Mouse (Mus musculus): Measurements from ENCODE around the gene Rnf10.

Gene Rnf10

DNA sequence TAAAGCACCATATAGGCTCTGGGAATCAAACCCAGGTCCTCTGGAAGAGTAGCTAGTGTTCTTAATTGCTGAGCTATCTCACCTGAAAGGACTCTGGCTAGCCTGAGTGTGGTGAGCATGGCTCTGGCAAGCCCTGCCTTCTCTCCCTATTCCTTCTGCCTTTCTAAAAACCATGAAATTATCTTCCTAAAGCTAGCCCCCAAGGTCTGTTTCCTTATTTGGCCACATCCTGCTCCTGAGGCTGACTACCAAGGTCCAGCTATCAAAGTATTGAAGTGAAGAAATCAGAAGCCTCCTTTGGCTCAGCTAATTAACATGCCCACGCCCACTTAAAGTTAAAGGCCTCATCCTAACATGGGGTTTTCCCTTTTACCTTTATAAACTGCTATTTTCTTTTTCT is 2.1 kb upstream of the Rnf10 start:
- no peak for DNase-seq

- no peak for DNase-seq
Observed at GRCm38 (mm10) chr5:115274353-115274752, 1.7 kb upstream of the Rnf10 start.

- DNase-seq, result no peak
Observed at GRCm38 (mm10) chr5:115273549-115274135, 944 bp upstream of the Rnf10 start.

GRCm38 (mm10) chr5:115271931-115272811 is 527 bp downstream of the Rnf10 start:
- peak; percentile 55 for DNase-seq

DNA sequence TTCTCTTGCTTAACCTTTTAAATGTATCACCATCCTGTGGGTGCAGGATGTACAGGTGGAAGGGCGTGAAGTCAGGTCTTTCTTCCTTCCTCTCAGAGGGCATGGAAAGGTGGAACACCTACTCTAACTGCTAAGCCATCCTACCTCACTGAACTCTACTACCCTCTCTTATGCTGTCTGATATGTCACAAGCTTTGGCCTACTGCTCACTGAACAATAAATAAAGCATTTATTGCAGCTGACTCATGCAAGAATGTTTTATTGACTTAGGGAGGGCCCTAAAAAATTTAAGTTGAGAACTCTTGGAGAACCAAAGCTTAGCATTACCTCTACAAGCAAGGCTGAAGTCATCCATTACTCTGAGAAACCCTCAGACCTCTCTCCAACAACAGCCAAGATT is 2.7 kb downstream of the Rnf10 start:
- no peak for DNase-seq

DNA sequence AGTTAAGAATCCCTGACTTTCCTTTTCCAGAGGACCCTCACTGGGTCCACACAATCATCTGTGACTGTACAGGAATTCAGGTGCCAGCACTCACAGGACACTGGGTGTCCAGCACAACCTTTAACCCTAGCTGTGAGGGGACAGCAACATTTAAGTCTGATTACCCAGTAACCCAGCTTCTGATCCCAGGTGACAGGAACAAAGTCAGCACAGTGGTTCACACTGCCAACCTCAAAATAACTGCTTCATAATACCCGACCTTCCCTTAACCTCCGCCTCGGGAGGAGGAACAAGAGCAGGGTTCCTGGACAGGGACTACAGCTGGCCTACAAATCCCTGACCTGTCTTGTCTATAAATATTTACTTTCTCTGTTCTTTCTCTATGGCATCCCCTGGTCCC is 4.4 kb downstream of the Rnf10 start:
- no peak for DNase-seq

DNA sequence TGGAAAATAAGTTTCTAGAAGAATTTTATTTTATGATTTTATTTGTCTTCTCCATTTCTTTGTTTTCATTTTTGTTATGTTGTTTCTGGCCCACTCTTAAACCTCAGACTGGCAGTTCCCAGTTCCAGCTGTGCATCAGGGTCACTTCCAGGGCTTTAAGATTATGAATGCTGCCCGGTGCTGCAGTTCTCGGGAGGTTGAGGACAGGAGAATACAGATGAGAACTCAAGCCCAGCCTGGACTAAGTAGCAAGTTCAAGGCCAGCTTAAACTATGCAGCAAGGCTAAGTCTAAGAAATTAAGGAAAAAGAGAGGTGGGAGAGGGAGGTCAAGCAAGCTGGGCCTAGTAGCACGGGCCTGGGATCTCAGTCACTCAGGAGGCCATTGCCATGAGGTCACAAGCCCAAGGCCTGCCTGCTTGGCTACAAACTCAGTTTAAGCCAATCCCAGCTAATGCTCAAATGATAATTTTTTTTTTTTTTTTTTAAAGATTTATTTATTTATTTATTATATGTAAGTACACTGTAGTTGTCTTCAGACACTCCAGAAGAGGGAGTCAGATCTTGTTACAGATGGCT is 5.1 kb downstream of the Rnf10 start:
- no peak for DNase-seq

GRCm38 (mm10) chr5:115266787-115267468 is 5.8 kb downstream of the Rnf10 start:
- DNase-seq, result no peak

DNA sequence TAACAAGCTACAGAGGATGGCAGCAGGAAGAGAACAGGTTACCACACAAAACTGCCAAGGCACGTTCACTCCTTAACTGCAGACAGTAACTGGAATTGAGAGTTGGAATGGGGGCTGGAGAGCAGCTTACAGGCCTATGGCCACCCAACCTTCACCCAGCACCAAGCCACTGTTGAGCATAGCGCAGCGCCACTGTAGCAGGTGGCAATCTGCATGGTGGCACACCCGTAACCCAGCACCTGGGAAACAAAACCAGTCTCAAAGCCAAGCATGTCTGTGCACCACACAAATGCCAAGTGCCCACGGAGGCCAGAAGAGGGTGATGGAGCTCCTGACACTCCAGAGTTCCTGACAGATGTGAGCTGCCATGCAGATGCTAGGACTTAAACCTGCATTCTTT is 6.4 kb downstream of the Rnf10 start:
- no peak for DNase-seq

GRCm38 (mm10) chr5:115262502-115263291 is 10.0 kb downstream of the Rnf10 start:
- DNase-seq, result no peak

GRCm38 (mm10) chr5:115261880-115262279 is 10.8 kb downstream of the Rnf10 start:
- no peak for DNase-seq

- DNase-seq, result no peak
Observed at GRCm38 (mm10) chr5:115261141-115261540, 11.6 kb downstream of the Rnf10 start.

DNA sequence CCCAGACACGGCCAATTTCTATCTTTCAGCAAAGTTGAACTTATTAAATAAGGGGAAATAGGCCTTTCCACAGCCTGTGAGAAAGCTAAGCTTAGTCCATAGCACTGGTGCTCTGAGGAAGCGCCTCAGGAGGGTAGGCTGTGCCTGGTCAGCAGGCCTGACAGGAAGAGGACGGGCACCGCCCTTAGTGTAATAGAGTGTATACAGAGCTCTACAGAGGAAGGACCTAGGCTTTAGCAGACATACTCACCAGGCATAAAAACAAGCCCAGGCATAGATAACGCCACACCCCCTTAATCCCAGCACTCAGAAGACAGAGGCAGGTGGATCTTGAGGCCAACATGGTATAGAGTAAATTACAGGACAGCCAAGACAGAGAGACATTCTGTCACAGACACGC is 12.3 kb downstream of the Rnf10 start:
- no peak for DNase-seq

DNA sequence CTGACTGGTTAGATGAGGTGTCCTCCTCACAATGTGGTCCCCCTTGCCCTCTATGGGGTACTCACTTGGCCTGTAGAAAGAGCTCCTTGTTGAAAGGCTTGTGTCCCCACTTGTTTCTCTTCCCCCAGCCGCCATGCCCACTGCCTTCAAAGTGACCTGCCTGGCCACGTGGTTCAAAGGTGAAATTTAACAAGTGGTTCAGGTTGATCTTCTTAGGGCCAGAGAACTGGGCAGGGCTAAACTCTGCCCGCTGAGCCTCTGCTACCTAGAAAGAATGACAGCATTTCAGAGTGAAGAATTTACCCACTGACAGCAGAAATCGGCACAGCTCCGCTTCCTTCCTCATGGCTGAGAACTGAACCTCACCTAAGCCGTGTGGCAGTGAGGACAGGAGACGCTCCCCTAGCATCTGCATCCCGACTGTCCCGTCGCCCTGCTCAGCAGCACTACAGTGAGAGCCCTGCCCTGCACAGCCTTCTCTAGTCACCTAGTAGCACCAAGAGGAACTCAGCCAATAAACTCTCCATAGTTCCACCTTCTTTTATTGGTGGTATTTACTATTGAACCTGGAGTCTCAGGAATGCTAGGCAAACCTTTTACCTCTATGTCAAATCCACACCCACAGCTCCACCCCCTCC is 15.7 kb downstream of the Rnf10 start:
- DNase-seq, result no peak

GRCm38 (mm10) chr5:115255472-115255871 is 17.2 kb downstream of the Rnf10 start:
- DNase-seq, result no peak

DNA sequence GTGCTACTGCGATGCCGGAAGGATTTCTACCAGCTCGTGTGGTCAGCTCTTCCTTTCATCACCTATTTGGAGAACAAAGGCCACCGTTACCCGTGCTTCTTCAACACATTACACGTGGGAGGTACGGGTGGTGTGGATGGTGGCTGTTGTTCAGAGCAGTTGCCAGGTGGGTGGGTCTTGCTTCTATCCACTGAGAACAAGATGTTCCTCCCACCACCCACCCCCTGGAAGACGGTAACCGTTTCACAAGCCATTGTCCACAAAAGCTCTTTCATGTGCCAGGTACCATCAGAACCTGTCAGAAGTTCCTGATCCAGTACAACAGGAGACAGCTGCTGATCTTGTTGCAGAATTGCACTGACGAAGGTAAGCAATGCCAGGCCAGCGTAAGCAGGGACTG is 32.5 kb downstream of the Rnf10 start:
- no peak for DNase-seq

DNA sequence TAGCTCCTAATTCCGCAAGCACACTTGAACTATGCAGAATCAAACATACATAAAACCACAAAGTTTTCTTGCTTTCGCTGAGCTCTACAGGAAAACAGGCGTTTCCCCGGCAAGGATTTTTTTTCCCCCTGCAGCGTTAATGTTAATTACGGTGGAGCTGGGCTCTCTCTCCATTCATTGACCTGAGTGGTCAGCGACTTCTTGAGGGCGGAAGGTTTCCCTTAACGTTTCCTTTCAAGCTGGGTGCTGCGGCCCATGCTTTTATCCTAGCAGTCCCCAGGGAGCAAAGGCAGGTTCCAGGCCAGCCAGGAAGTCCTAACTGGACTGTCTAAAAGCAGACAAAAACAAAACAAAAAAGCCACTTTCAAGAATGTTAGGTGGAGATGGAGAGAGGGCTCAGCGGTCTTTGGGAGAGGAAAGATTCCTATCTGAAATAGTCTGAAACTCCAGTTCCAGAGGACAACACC is 33.9 kb downstream of the Rnf10 start:
- no peak for DNase-seq

- DNase-seq, result peak; percentile 93
Observed at GRCm38 (mm10) chr5:115237803-115238728, 34.6 kb downstream of the Rnf10 start.

GRCm38 (mm10) chr5:115235786-115236263 is 36.9 kb downstream of the Rnf10 start, which contains the start of gene Pop5:
TSS of gene Pop5 (plus strand) at chr5:115235836.
- peak; percentile 89 for DNase-seq

DNA sequence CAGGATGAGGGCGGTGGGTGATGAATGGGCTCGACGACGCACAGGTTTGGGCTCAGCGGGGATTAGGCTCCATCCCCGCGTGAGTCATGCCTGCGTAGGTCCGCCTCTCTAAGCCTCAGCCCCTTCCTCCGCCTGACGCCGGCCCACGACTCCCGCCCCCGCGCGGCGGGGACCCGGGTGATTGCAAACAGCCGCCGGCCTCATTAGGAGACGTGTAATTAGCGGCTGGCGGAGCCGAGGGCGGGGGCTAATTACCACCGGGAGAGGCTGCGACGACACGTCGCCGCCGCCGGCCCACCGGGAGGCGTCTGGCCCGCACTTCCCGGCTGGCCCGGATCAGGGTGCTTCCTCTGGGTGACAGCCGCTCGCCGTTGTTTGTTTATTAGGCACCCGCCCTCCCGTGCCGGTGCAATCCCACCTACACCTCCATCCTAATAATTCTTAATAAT is 37.4 kb downstream of the Rnf10 start:
- DNase-seq, result peak; percentile 82

DNA sequence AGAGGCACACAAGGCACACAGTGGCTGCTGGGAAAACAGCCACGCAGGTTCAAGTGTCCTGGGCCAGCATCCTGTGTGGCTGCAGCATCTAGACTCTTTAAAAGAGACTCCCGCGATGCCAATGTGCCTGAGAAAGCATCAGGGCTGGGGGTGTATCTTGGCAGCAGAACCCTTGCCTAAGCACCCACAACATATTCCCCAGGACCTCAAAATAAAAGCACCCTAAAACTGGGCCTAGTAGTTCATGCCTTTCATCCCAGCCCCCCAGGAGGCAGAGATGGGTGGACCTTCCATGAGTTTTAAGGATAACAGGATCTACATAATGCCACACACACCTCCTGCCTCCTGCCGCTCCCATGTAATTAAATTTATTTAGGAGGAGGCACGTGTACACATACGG is 38.2 kb downstream of the Rnf10 start:
- peak; percentile 52 for DNase-seq

All from cerebellum, adult 9-11 months (tissue).